Mouse (Mus musculus) heart, adult 11 months (tissue): ENCODE results near the gene Med25.
"Not testable (repeated sequence)": the region's sequence is repeated elsewhere in the genome, so short reads cannot be mapped to it uniquely, and the experiment has no call there.

ENCODE experiments used
- DNase-seq: peaks from one replicate; pipeline ENCODE4 v3.0.0; 2022

Gene Med25

GRCm38 (mm10) chr7:44891611-44892010, 901 bp downstream of the Med25 start:
- peak; percentile 95 for DNase-seq

DNA sequence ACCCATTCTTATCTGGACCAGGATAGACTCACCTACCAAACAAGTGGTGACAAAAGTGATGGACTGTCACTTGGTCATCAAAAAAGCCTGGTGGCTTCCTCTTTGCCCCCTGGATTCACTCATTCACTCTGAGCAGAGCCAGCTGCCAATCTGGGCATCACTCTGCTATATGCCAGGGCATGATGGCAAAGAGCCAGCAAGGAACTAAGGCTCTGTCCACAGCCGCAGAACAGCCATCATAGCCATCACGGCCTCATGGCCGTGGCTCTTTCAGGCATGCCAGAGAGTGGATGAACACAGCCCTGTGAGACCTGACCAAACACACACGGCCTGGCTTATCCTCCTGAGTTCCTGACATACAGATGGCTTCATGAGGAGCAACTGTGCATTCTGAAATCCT, 1.8 kb downstream of the Med25 start:
- no peak for DNase-seq

- DNase-seq: no peak
Observed at GRCm38 (mm10) chr7:44890180-44890579, 2.3 kb downstream of the Med25 start.

- no peak for DNase-seq
Observed at GRCm38 (mm10) chr7:44888256-44889105, 4.0 kb downstream of the Med25 start.

DNA sequence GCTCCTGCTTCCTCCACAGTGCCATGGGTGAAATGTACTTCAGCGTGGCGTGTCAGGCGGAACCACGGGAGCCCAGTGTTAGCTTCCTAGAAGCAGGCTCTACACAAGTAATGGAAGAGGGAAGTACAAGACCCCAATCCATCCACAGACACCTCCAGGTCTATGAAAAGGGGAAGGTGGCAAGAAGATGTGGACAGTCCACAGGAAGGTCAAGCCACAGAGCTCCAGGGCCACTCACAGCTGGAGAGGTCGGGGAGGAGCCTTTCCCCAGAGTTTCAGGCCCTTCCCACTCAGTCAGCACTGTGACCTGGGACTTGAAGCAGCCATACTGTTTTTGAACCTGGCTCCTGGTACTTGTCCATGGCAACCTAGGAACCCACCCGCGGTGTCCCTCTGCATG, 5.5 kb downstream of the Med25 start:
- DNase-seq: peak; percentile 93

GRCm38 (mm10) chr7:44884637-44885036, 7.9 kb downstream of the Med25 start:
- DNase-seq: no peak

GRCm38 (mm10) chr7:44883036-44883435, 9.5 kb downstream of the Med25 start:
- DNase-seq: no peak

DNA sequence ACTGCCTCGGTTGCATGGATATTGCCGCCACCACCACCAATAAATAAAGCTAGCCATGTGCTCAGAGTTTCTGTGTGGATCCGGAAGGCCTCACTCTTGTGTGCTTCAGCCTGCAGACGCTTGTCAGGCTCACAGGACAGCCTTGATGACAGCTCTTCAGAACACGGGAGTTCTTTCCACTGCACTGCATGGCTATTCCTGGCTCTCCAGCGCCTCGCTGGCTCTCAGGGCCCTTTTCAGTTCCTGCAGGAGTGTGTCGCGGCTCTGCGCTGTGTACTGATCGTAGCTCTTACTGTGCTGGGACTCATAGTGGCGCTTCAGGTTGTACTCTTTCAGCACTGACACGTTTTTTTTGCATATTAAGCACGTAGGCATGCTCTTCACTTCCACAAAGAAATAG, 14.7 kb downstream of the Med25 start:
- DNase-seq: peak; percentile 96

DNA sequence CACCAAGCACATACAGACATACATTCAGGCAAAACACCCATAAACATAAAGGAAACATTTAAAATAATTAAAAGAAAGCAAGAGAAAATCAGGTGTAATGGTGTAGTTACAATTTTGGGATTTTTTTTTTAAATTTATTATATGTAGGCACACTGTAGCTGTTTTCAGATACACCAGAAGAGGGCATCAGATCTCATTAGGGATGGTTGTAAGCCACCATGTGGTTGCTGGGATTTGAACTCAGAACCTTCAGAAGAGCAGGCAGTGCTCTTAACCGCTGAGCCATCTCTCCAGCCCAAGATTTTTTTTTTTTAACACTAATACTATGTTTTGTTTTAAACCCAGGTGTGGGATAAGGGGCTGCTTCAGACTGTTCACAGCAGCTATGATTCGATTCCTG, 20.7 kb downstream of the Med25 start:
- not testable (repeated sequence) for DNase-seq

DNA sequence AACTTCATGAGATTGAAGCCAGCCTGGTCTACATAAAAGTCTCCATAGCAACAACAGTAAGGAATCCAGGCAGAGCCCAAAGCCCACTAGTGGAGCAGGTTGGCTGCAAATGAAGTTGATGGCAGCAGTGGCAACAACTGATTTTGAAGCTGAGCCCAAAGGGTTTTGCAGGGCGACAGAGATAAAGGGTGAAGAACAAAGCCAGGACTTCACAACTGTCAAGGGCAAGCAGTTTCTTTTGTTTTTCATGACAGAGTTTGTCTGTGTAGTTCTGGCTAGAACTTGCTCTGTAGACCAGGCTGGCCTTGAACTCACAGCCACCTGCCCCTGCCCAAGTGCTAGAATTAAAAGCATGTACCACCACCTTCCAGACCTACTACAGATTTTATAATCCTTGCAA, 21.3 kb downstream of the Med25 start:
- DNase-seq: no peak

DNA sequence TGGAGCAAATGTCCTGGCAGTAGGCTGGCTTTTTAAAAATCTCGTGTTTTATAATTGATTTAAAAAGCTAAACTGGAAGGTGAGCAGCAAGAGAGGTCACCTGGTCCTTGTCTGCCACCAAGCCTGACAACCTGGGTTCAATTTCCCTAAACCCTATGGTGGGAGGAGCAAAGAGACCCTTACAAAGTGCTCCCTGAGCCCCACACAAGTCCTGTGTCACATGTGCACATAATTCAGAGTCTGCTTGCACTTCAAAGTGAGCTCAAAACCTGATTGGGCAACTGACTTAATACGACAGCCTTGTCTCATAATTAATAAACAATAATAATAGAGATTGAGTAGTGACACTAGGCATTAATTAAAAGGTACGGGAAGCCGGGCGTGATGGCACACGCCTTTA, 21.9 kb downstream of the Med25 start:
- DNase-seq: no peak

DNA sequence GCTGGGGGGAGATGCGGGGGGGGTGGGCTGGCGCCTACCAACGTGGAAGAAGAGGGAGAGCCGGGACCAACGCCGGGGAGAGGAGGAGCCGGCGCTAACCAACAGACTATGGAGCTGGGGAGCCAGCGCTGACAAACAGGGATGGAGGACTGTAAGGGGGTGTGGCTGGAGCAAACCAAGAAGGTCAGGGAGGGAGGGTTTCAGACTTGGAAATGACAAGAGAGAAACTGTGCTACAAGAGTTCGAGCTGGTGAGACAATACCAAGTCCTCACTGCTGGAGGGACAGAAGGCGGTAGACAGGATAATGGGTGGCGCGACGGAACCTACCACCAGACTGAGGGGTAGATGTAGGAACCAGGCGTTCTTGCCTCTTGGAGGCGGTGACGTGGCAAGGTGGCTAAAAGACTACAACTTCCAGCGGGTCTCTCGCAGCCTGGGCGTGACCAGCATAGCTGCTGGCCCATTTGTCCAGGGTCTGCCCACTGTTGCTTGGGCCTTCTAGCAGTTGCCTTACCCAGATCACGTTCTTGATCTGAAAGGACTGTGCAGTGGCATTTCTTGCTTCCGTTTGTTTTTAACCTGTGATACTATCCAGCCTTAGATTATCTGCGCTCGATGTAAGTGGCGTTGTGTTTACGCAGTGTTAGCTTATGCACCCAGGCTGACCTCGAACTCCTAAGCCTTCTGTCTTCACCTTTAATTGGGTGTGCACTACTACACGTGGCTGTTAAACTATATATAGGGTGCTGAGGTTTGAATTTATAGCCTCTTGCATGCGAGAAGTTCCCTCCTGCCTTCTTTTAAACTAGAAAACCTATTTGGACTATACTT, 22.6 kb downstream of the Med25 start, which contains the start of gene Ptov1:
Gene Ptov1 (minus strand): TSS at position 92 of the 832 bp plus-strand sequence.
- peak; percentile 100 for DNase-seq

- peak; percentile 99 for DNase-seq
Observed at GRCm38 (mm10) chr7:44868919-44869696, 23.4 kb downstream of the Med25 start.

- DNase-seq: peak; percentile 94
Observed at GRCm38 (mm10) chr7:44868465-44868864, 24.0 kb downstream of the Med25 start.

DNA sequence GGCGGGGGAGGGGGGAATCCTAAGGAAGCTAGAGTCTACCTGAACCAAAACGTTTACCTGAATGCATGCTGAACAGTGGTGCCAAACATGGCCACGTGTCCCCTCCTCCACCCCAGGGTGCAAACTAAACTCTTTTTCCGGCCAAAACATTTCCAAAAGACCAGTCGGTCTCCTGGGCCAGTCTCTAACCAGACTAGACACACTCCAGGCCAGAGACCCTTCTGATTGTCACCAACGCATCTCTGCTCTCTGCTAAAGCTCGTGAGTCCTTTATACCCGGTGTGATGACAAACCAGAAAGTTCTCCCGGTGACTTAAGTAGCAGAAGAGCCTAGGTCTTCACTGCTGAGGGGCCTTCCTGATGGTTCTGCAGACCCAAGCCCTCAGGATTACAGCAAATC, 24.7 kb downstream of the Med25 start:
- DNase-seq: no peak

- peak; percentile 95 for DNase-seq
Observed at GRCm38 (mm10) chr7:44867010-44867702, 25.4 kb downstream of the Med25 start.

DNA sequence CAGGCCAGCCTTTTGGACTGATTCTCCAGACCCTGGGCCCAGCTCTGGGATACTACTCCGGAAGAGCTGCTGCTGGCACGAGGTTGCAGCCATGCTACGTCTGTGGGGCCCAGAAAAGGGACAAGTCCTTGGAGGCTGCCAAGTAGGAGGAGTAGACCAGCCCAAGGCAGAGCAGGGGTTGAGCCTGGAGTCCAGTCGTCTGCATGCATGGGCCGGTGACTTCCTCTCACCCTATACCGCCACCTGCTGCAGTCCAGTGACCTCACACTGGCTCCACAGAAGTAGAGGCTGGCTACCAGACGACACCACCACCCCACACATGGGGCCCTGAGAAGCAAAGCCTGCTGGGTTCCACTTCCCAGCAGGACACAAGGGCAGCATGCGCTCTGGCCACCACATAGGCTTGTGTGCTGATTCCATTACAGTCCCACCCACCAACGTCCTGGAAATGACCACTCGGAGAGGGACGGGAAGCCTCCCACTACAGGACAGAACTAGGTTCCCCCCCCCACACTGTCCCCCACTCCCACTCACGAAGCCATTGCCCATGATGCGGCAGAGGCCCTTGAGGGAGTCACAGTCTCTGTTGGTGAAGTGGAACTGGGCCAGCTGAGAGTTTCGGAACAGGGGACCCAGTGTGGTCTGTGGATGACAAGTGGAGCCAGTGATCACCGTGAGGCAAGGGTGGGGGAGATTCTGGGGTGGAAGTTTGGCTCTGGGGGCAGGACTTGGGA, 26.1 kb downstream of the Med25 start:
- DNase-seq: peak; percentile 99

DNA sequence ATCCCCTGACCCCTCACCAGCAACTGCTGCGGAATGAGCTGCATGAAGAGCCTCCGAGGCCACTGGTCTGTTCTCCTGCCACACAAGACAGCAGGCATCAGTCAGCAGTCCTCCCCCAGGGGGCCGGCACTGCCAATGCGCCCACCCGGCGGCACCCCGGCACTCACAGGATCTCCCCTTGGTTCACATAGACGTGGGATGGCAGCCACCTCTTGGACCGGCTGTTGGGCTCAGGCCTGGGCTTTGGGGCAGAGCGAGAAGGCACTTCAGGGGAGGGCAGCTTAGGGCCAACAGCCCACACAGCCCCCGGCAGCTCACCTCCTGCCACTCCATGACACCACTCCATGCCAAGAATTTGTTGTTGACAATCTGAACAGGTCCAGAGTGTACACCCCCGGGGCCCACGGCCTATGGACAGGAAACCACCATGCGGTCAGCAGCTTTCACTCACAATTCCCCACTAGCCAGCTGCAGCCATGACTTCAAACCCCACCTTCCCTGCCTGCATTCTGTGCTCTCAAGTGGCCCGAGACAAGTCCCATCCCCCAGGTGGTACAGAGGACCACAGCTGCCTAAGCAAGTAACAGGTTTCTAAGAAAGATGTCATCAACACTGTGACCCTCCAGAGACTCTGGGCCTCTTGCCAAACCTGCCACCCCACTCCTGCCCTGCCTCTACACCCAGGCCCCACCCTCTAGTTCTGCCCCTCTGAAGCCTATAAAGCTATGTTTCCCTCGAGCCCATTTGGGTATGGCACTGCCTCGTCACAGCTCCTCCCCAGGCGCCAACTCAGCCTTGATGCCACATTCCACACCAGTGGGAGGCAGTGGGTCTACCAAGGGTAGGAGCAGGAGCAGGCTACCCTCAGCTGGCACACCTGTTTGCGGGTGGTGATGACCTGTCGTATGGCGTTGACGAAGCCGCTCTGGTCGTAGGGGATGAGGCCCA, 27.6 kb downstream of the Med25 start:
- DNase-seq: peak; percentile 95

DNA sequence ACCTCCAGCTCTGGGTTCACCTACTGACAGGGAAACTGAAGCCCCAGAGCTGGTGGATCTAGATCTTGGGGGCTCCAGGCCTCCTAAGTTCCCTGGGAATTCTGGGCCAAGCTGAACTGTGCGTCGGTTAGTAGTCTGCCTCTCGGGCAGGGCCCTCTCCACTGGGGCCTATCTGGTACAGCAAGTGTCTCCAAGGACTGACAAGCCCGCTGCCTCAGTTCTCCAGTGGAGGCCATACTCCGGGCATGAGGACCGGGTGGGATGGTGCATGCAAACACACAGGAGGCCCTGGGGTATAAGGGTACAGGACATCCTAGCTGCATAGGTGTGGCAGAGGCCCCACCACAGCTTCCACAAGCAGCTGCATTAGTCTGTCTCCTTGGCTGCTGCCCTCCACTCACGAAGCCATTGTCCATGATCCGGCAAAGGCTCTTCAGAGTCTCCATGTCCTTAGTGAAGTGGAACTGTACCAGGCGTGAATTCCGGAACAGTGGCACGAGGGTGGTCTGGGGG, 28.5 kb downstream of the Med25 start:
- peak; percentile 94 for DNase-seq

DNA sequence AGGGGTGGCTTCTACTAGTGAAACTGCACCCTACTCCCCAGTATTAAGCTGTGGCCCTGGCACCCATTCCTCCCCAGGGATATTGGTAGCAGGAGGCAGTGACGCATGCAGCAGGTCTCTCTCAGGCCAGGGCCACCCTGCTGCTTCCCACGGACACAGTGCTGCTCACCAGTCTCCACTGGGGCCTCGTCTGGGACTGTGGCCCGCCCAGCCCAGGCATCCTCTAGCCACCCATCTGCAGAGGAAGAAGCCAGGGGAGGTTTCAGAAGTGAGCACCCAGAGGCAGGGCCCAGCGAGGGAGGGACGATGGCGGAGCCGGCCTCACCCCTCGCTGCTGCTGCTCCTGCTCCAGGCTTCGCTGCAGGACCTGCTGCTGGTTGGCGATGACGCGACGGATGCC, 29.3 kb downstream of the Med25 start:
- DNase-seq: no peak
